Mouse (Mus musculus) hindbrain, embryonic 12.5 days (tissue): ENCODE data around the gene Rem1. TPM values are rescaled to one million over a fixed set of nuclear protein-coding genes. Genes with fewer than 3 reads are reported as not detected.

Experiments
- ATAC-seq: fragments of 200-750 bp; cut with Nextera tagmentation; 2 replicates; pipeline ENCODE4 v1.8.0; 2017; ENCODE audit warnings: moderate TSS enrichment; ENCODE audit not compliant: low FRiP score
- H3K27ac ChIP-seq: fragments of 300-500 bp; sonication (generic); 2 replicates; pipeline ENCODE4 v1.5.1; 2016; ENCODE audit warnings: mild to moderate bottlenecking
- H3K27me3 ChIP-seq: fragments of 300-500 bp; sonication (generic); 2 replicates; pipeline ENCODE4 v1.6.1; 2016; ENCODE audit warnings: mild to moderate bottlenecking
- H3K36me3 ChIP-seq: fragments of 300-500 bp; sonication (generic); 2 replicates; pipeline ENCODE4 v1.6.1; 2016; ENCODE audit warnings: mild to moderate bottlenecking
- H3K4me1 ChIP-seq: fragments of 300-500 bp; sonication (generic); 2 replicates; pipeline ENCODE4 v1.6.1; 2016
- H3K4me2 ChIP-seq: fragments of 300-500 bp; sonication (generic); replicated peaks from 2 replicates; pipeline ENCODE4 v1.6.1; 2016; ENCODE audit warnings: mild to moderate bottlenecking
- H3K4me3 ChIP-seq: fragments of 300-500 bp; sonication (generic); 2 replicates; pipeline ENCODE4 v1.5.1; 2016; ENCODE audit warnings: mild to moderate bottlenecking
- H3K9ac ChIP-seq: fragments of 300-500 bp; sonication (generic); 2 replicates; pipeline ENCODE4 v1.6.1; 2016; ENCODE audit warnings: mild to moderate bottlenecking, moderate library complexity
- H3K9me3 ChIP-seq: fragments of 300-500 bp; sonication (generic); replicated peaks from 2 replicates; pipeline ENCODE4 v1.6.1; 2016; ENCODE audit warnings: mild to moderate bottlenecking
- WGBS: fragments of 180-500 bp; shearing (Covaris S2); methylation state at CpG from one replicate; pipeline ENCODE4 v1.1.7; 2016; 5-methylcytosine and 5-hydroxymethylcytosine counted together
- polyA plus RNA-seq: library from polyadenylated mRNA; unstranded; fragments of >200 nt; fragmentation: Nextera tagmentation; extraction: Ambion mirVana; gene quantifications from 2 replicates; pipeline ENCODE4 v1.2.1, GENCODE M21; 2016

The Rem1 gene
- polyA plus RNA-seq: 0.72 and 0.82 TPM in 2 replicates

DNA sequence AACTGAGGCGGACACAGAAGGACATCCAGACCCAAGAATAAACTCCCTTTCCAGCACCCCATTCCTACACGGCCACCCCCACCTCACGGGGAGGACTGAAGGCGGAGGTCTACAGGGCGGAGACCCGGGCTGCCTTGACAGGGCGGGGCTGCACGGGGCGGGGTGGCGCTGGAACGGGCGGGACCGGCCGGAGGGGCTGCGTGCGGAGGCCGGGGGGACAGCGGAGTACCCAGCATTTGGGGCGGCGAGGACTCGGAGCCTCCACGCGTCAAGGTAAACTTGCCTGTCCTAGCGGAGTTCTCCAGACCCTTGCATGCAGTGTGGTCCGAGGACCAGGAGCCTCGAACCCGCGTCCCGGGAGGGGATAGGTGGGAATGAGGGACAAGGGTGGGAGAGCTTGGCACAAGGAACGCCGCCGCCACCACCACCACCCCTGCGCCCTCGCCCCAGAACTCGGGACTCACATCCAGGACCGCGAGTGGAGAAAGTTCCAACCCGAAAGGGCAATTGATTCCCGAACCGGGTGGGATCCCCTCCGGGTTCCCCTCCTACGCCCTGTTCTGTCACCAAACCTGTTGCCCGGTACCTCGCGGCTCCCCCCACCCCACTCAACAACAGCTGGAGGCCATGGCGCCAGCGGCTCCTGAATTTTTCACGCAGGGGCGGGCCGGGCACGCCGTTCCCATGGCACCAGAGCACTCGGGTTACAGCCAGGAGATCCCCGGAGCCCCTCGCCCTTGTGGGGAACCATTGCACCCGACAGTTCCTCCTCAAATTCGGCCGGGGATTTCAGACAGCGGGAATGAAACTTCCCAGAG, at the start of gene Rem1:
Gene Rem1, plus strand, starts transcription at position 178 of the 818 bp plus-strand sequence.
- peak within 1 kb of the TSS; percentile 65 for H3K4me2 ChIP-seq
- H3K27me3 ChIP-seq: peaks cover 54% of the 10 kb centered on the region
- H3K9me3 ChIP-seq: no peaks in the 10 kb centered on the region
- 1% methylated on average over 58 of the region's 59 CpGs for WGBS
- H3K4me1 ChIP-seq: peaks cover 22% of the 10 kb centered on the region
- peak within 1 kb of the TSS; percentile 33 for H3K4me3 ChIP-seq
- no peak within 1 kb of the TSS for H3K27ac ChIP-seq
- no peaks in the 10 kb centered on the region for H3K36me3 ChIP-seq
- H3K9ac ChIP-seq: peak within 1 kb of the TSS; percentile 49
- ATAC-seq: no peak

DNA sequence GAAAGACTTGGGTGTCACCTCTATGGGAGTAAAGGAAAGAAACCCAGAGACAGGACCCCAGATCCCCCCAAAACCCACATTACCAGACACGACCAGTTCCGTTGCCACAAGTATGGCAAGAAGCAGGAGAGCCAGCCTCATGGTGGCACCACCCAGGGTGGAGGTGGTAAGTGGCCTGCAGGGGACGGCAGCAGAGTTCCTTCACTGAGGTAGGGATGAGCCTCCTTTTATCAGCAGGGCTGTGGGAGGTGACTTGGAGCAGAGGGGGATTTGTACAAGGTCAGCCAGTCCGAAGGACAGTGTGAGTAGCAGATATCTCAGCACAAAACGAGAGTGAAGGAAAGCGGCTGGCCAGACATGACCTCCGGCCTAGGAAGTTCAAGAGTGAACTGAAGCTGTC, 46.6 kb upstream of the Rem1 start, which contains the start of gene Defb19:
Gene Defb19, minus strand, starts transcription at position 206 of the 400 bp plus-strand sequence.
- H3K27ac ChIP-seq: no peak within 1 kb of the TSS
- H3K27me3 ChIP-seq: no peaks in the 10 kb centered on the region
- no peak within 1 kb of the TSS for H3K9ac ChIP-seq
- no peak within 1 kb of the TSS for H3K4me3 ChIP-seq
- ATAC-seq: no peak
- H3K4me2 ChIP-seq: no peak within 1 kb of the TSS
- H3K4me1 ChIP-seq: no peaks in the 10 kb centered on the region
- H3K9me3 ChIP-seq: no peaks in the 10 kb centered on the region
- 65% methylated on average over 7 of the region's 7 CpGs for WGBS
- H3K36me3 ChIP-seq: no peaks in the 10 kb centered on the region

DNA sequence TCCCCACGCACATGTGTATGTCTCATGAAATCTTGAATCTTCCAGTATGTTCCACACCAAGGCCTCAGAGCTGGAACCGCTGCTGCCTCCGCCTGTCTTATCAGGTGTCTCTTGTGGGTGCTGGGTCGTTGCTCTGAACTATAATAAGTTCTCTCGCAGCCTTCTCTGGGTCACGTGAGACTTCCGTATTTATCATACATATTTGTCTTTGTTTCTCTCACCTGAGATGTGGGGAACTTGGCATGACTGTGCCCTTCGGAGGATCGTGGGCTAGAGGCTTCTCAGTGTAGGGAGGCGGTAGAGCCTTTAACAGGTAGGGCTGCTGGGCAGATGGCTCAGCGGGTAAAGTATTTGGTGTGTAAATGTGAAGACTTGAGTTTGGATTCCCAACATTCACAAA, 46.1 kb upstream of the Rem1 start:
- H3K27me3 ChIP-seq: no peaks in the 10 kb centered on the region
- no peak overlapping the region for H3K4me3 ChIP-seq
- no peaks in the 10 kb centered on the region for H3K9me3 ChIP-seq
- no peak for ATAC-seq
- H3K9ac ChIP-seq: no peak overlapping the region
- H3K27ac ChIP-seq: no peak overlapping the region
- H3K36me3 ChIP-seq: no peaks in the 10 kb centered on the region
- H3K4me2 ChIP-seq: no peak overlapping the region
- H3K4me1 ChIP-seq: no peaks in the 10 kb centered on the region
- 89% methylated on average over 11 of the region's 11 CpGs for WGBS

DNA sequence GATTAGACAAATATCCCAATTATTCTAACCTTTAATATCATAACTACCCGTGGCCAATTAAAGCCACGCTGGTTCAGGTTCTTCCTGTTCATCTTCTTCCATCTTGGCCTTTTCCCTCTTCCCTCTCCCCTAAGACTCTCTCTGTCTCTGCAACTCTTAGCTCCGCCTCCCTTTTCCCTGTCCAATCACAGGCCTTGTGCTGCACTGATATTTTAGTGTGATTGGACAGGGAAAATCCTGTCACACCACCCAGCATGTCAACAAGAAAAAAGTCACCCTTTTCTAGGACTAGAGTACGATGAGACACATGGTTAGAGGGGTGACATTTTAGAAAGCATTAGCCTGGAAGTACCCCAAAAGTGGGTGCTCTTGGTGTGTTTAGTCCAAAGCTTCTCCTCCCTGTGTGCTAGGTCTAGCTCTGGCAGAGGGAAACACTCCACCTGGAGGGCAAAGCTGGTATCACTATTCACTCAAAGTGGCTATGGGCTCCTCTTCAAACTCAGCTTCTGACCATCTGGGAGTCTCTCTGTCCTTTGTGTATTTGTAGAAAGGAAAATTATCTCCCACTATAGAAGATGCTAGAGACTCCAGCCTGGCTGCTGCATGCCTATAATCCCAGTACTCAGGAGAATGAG, 39.7 kb upstream of the Rem1 start:
- Histone ChIP-seq H3K27ac (no peak overlapping the region), H3K9ac (no peak overlapping the region), H3K27me3 (no peaks in the 10 kb centered on the region), H3K36me3 (no peaks in the 10 kb centered on the region), H3K4me2 (no peak overlapping the region), H3K4me3 (no peak overlapping the region), H3K4me1 (no peaks in the 10 kb centered on the region), H3K9me3 (no peaks in the 10 kb centered on the region)
- ATAC-seq: no peak
- 74% methylated on average over 4 of the region's 4 CpGs for WGBS

DNA sequence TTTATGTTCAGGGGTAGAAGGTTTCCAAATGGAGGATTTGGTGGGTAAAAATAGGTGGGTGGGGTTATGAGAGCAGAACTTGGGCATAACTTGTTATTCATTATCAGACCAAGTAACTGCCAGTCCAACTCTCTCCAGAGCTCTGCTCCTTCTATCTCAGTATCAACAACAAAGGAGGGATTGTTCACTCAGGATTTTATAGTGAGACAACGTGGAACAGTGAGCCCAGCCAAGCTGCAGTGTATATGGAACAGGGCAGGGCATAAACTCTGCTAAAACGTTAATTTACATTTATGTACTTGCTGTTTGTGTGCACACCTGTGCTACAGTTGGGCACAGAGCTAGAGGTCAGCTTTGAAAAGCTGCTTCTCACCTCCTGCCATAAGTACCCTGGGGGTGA, 38.3 kb upstream of the Rem1 start:
- H3K9me3 ChIP-seq: no peaks in the 10 kb centered on the region
- H3K27ac ChIP-seq: no peak overlapping the region
- WGBS: 54% methylated on average over 2 of the region's 2 CpGs
- H3K36me3 ChIP-seq: no peaks in the 10 kb centered on the region
- no peak for ATAC-seq
- H3K4me2 ChIP-seq: no peak overlapping the region
- H3K9ac ChIP-seq: no peak overlapping the region
- H3K4me1 ChIP-seq: no peaks in the 10 kb centered on the region
- no peaks in the 10 kb centered on the region for H3K27me3 ChIP-seq
- H3K4me3 ChIP-seq: no peak overlapping the region

DNA sequence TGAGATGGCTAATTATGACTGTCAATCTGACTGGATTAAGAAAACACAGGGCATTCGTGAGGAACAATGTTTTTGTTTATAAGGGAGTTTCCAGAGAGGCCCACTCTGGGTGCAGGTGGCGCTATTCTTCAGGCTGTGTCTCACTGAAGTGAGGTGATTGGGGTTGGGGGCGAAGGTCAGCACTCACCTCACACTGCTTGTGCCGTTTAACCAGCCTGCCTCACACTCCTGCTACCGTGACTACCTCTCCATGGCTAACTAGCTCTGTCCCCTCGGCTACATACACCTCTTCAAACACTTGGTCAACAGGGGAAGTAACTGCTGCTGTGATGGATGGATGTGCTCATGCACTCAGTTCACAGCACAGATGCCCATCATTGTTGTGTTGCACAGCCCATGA, 37.7 kb upstream of the Rem1 start:
- Histone ChIP-seq H3K4me3 (no peak overlapping the region), H3K9ac (no peak overlapping the region), H3K9me3 (no peaks in the 10 kb centered on the region), H3K4me1 (no peaks in the 10 kb centered on the region), H3K27ac (no peak overlapping the region), H3K36me3 (no peaks in the 10 kb centered on the region), H3K4me2 (no peak overlapping the region), H3K27me3 (no peaks in the 10 kb centered on the region)
- 48% methylated on average over 6 of the region's 6 CpGs for WGBS
- ATAC-seq: no peak

DNA sequence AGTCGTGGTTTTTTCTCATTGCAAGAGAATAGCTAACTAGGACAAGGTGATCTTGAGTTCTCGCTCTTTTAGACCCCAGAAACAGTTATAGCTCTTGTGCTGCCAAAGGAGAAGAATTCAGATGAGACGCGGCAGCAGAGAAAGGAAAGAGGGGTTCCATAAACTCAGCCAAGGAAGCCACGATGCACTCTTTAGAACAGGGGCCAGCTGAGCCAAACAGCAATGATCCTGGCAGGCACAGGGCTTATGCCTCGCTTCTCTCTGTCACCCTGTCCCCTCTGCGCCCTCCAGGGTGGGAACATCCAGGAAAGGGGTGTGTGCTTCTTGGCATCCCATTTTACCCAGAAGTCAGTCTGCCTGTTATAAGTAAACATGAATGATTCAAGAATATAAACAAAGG, 27.5 kb upstream of the Rem1 start, which contains the start of gene Defb45:
Gene Defb45, minus strand, starts transcription at position 101 of the 400 bp plus-strand sequence.
- WGBS: 75% methylated on average over 7 of the region's 7 CpGs
- Histone ChIP-seq H3K4me1 (no peaks in the 10 kb centered on the region), H3K27me3 (no peaks in the 10 kb centered on the region), H3K9ac (no peak within 1 kb of the TSS), H3K27ac (no peak within 1 kb of the TSS), H3K4me2 (no peak within 1 kb of the TSS), H3K9me3 (no peaks in the 10 kb centered on the region), H3K4me3 (no peak within 1 kb of the TSS), H3K36me3 (no peaks in the 10 kb centered on the region)
- no peak for ATAC-seq

DNA sequence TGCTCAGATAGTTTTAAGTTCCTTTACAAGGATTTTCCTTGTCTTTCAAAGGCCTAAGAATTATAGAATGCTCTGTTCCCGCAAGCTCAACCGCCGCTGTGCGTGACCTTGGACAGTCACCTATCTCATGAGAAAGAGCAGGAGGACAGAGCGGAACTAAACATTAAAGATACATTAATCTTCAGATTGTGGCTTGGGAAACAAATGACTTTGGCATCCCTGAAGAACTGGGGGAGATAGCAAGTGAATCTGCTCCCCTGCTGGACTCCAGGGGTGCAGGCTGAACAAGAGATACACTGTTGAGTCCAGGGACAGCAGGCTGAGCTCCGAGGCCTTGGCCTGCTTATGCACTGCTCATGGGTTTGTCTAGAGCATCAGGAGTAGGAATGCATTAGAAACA, 26.7 kb upstream of the Rem1 start:
- no peaks in the 10 kb centered on the region for H3K9me3 ChIP-seq
- no peak overlapping the region for H3K27ac ChIP-seq
- no peak overlapping the region for H3K9ac ChIP-seq
- ATAC-seq: no peak
- no peak overlapping the region for H3K4me3 ChIP-seq
- H3K4me1 ChIP-seq: no peaks in the 10 kb centered on the region
- no peaks in the 10 kb centered on the region for H3K27me3 ChIP-seq
- WGBS: 83% methylated on average over 6 of the region's 6 CpGs
- H3K4me2 ChIP-seq: no peak overlapping the region
- no peaks in the 10 kb centered on the region for H3K36me3 ChIP-seq

DNA sequence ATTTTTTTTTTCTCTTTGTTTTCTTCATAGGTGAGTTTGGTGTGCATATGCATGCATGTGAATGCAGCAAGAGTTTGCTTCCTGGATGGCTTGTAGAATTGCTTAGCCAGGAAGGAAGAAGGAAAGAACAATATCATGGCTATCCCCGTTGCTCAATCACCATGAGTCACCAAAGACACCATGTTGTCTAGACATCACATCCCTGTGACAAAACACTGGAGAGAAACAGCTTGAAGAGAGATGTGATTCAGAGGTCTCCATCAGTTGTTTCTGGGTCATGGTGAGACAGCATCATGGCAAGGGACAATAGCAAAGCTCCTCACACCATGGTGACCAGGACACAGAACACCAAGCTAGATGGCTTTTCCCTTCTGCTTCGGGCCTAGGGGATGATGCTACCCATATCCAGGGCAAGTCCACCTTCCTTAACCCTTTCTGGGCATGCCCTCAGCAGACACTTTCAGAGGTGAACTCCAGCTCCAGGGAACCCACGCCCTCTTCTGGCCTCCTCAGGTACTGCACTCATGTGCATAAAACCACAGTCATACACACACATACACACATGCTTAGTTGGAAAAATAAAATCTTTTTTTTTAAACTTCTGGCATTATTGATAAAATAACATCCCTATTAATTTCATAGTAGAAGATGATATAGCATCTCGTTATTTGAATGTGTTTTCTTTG, 25.3 kb upstream of the Rem1 start:
- no peaks in the 10 kb centered on the region for H3K9me3 ChIP-seq
- no peak for ATAC-seq
- H3K4me3 ChIP-seq: no peak overlapping the region
- H3K9ac ChIP-seq: no peak overlapping the region
- H3K27me3 ChIP-seq: no peaks in the 10 kb centered on the region
- no peak overlapping the region for H3K27ac ChIP-seq
- no peaks in the 10 kb centered on the region for H3K4me1 ChIP-seq
- 78% methylated on average over 4 of the region's 4 CpGs for WGBS
- no peak overlapping the region for H3K4me2 ChIP-seq
- no peaks in the 10 kb centered on the region for H3K36me3 ChIP-seq

DNA sequence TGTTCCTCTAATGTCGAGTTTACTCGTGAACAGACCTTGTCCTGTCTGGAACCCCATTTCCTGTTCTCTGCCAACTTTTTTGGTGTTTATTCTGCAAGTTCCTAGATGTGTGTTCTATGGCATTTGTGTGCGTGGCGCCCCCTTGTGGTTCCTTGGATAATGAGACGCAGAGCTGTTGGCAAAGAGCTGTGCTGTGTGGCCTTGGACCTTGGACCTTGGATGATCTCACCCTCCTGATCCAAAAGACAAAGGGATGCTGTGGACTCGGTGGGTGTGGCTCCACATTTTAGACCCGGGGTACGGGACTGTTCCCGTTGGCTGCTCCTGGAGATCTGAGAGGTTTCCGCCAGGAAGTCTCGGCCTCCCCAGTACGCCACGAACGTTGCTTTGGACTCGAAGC, 22.7 kb upstream of the Rem1 start, which contains the start of gene Defb36:
Gene Defb36, plus strand, starts transcription at position 271 of the 400 bp plus-strand sequence.
- Histone ChIP-seq H3K9me3 (no peaks in the 10 kb centered on the region), H3K4me2 (no peak within 1 kb of the TSS), H3K36me3 (no peaks in the 10 kb centered on the region), H3K27ac (no peak within 1 kb of the TSS), H3K9ac (no peak within 1 kb of the TSS), H3K27me3 (no peaks in the 10 kb centered on the region), H3K4me3 (no peak within 1 kb of the TSS), H3K4me1 (no peaks in the 10 kb centered on the region)
- no peak for ATAC-seq
- 85% methylated on average over 15 of the region's 15 CpGs for WGBS

DNA sequence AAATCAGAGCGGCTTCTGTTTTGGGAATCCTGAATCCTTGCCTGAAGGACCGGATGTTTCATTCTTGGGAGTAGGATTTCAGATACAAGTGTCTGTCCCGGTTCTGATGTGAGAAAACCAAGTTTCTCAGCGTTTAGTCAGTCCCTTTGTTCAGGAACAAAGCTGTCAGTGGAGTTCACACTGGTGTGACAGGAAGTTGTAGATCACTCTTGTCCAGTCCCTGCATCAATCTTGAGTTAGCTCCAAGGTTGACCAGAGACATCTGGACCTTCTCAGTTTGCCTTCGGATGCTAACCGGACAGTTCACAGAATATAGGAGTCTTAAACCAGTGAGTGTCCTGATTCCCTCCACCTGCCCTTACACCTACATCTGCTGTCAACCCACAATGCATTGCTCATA, 19.0 kb upstream of the Rem1 start:
- ATAC-seq: no peak
- WGBS: 69% methylated on average over 6 of the region's 6 CpGs
- H3K9ac ChIP-seq: no peak overlapping the region
- H3K9me3 ChIP-seq: no peaks in the 10 kb centered on the region
- H3K36me3 ChIP-seq: no peaks in the 10 kb centered on the region
- no peak overlapping the region for H3K4me3 ChIP-seq
- H3K4me2 ChIP-seq: no peak overlapping the region
- no peaks in the 10 kb centered on the region for H3K27me3 ChIP-seq
- H3K27ac ChIP-seq: no peak overlapping the region
- H3K4me1 ChIP-seq: no peaks in the 10 kb centered on the region

DNA sequence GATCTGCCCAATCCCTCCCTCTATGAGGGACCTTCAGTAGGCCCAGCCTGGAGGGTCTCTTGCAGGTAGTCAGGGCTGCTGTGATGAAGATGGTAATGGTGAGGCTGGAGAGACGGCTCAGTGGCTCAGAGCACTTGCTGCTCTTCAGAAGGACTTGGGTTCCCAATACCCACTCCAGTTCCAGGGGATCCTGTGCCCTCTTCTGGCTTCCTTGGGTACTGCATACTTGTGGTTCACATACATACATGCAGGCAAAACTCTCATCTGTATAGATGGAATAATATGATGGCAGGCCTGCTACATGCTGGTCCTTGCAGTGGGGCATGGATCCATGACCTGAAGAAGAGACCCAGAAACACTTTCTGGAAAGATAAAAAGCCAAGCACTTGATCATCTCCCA, 18.0 kb upstream of the Rem1 start:
- Histone ChIP-seq H3K27ac (no peak overlapping the region), H3K9me3 (no peaks in the 10 kb centered on the region), H3K4me2 (no peak overlapping the region), H3K4me1 (no peaks in the 10 kb centered on the region), H3K9ac (no peak overlapping the region), H3K27me3 (no peaks in the 10 kb centered on the region), H3K36me3 (no peaks in the 10 kb centered on the region), H3K4me3 (no peak overlapping the region)
- no peak for ATAC-seq
- WGBS: 89% methylated on average over 1 of the region's 1 CpGs
